Mouse (Mus musculus) heart, postnatal 0 days (tissue): ENCODE measurements around the gene Klhl18.

Experiments
- CTCF ChIP-seq: IDR thresholded peaks from 2 replicates; pipeline ENCODE4 v1.5.1; 2016; ENCODE audit warnings: antibody characterized with exemption, control low read depth, low read depth
- EP300 ChIP-seq: IDR thresholded peaks from 2 replicates; pipeline ENCODE4 v1.6.1; 2016; ENCODE audit warnings: antibody characterized with exemption, low read depth

DNA sequence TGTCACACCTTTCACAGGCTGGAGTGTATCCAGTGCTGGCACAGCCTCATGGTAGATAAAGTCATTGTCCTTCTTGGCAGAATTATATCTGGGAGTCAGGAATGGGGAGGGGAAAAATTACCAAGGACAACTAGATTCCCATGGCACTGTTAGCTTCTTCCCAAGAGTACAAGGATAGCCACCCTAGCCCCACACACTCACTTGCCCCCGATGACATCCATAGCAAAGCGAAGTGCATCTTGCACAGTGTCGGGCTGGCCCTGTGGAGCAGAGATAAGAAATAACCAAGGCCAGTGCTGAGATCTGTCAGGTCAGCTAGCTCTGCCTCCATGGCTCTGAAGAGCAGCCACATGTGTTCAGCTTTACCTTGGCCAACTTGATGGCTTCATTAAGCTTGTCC is 85.7 kb downstream of the Klhl18 start:
- TF ChIP-seq CTCF (no peak), EP300 (no peak)
